Mouse (Mus musculus) hindbrain, embryonic 15.5 days (tissue): ENCODE data around the gene Gdpgp1. TPM values are rescaled to one million over a fixed set of nuclear protein-coding genes. Genes with fewer than 3 reads are reported as not detected.

Source experiments
- ATAC-seq: fragments of 200-750 bp; cut with Nextera tagmentation; 2 replicates; pipeline ENCODE4 v1.8.0; 2017; ENCODE audit warnings: low read depth, moderate number of reproducible peaks, moderate TSS enrichment; ENCODE audit not compliant: low FRiP score
- H3K27ac ChIP-seq: fragments of 300-500 bp; sonication (generic); replicated peaks from 2 replicates; pipeline ENCODE4 v1.5.1; 2015; ENCODE audit warnings: mild to moderate bottlenecking, inconsistent platforms
- H3K27me3 ChIP-seq: fragments of 300-500 bp; sonication (generic); 2 replicates; pipeline ENCODE4 v1.6.1; 2015; ENCODE audit warnings: control low read depth, inconsistent platforms
- H3K36me3 ChIP-seq: fragments of 300-500 bp; sonication (generic); 2 replicates; pipeline ENCODE4 v1.6.1; 2015; ENCODE audit warnings: control low read depth, inconsistent platforms
- H3K4me1 ChIP-seq: fragments of 300-500 bp; sonication (generic); replicated peaks from 2 replicates; pipeline ENCODE4 v1.6.1; 2015; ENCODE audit warnings: control low read depth, inconsistent platforms
- H3K4me2 ChIP-seq: fragments of 300-500 bp; sonication (generic); 2 replicates; pipeline ENCODE4 v1.6.1; 2015; ENCODE audit warnings: moderate library complexity, mild to moderate bottlenecking, inconsistent platforms
- H3K4me3 ChIP-seq: fragments of 300-500 bp; sonication (generic); 2 replicates; pipeline ENCODE4 v1.5.1; 2015; ENCODE audit warnings: mild to moderate bottlenecking, inconsistent platforms
- H3K9ac ChIP-seq: fragments of 300-500 bp; sonication (generic); 2 replicates; pipeline ENCODE4 v1.6.1; 2015; ENCODE audit warnings: inconsistent platforms
- H3K9me3 ChIP-seq: fragments of 300-500 bp; sonication (generic); 2 replicates; pipeline ENCODE4 v1.6.1; 2016; ENCODE audit warnings: control low read depth, inconsistent platforms
- WGBS: fragments of 180-500 bp; shearing (Covaris S2); methylation state at CpG from one replicate; pipeline ENCODE4 v1.1.7; 2015; 5-methylcytosine and 5-hydroxymethylcytosine counted together
- polyA plus RNA-seq: library from polyadenylated mRNA; unstranded; fragments of >200 nt; fragmentation: Nextera tagmentation; extraction: Ambion mirVana; gene quantifications from 2 replicates; pipeline ENCODE4 v1.2.1, GENCODE M21; 2015

Gdpgp1 gene
- polyA plus RNA-seq, 1 experiment from 2014 or later, result 4.6 TPM

DNA sequence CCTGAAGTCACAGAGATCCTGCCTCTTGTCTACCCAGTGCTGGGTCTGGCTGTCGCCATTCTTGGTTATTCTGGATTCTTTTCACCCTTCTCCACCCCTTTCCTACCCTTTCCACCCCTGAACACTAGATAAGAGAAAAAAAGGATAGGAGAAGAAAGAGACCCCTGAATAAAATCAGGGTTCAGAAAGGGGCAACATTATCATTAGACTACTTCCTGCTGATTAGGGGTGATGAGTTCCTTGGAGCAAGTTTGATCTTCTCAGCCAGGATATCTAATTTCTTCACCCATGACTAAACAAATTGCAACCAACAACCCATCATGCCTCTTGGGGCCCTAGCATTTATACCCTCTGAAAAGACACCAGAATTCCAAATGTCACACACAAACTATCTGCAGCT lies 35.1 kb downstream of the Gdpgp1 start:
- H3K9me3 ChIP-seq, result no peaks in the 10 kb centered on the region
- no peak overlapping the region for H3K4me2 ChIP-seq
- 78% methylated on average over 1 of the region's 1 CpGs for WGBS
- H3K36me3 ChIP-seq, result peaks cover 39% of the 10 kb centered on the region
- H3K4me3 ChIP-seq, result no peak overlapping the region
- no peaks in the 10 kb centered on the region for H3K27me3 ChIP-seq
- peaks cover 29% of the 10 kb centered on the region for H3K4me1 ChIP-seq
- ATAC-seq, result no peak
- H3K9ac ChIP-seq, result no peak overlapping the region
- no peak overlapping the region for H3K27ac ChIP-seq

DNA sequence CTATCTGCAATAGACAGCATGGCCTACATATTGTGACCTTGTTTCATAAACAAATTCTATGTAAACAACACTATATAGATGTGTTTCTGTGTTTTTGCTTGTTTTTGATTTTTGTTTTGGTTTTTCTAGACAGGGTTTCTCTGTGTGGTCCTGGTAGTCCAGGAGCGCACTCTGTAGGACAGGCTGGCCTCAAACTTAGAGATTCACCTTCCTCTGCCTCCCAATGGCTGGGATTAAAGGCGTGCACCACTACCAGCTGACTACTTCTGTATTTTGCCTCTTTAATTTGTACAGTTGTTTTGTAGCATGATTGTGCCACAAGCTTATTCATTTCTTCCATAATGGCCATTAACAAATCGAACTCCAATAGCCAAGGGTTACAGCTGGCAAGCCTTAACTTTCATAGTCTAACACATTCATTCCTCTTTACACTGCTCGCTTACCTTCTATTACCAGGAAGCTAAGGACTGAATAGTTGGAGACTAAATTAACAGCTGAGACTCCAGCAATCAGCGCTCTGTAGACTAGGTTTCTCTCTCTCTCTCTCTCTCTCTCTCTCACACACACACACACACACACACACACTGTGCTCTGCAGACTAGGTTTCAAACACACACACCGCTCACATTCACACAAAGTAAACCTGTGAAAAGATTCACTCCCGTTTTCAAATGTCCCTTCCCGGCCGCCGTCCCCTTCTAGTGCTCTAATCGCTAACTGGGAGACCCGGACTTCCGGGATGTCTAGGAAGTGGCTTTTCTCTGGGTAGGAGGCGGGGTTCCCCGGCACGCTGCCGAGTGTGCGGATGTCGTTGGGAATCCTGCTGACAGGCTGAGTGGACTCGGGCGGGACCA lies 36.5 kb downstream of the Gdpgp1 start, which contains the start of gene Vps33b:
Vps33b (plus strand) TSS at position 753 of the 854 bp plus-strand sequence.
- peak within 1 kb of the TSS; percentile 87 for H3K9ac ChIP-seq
- no peaks in the 10 kb centered on the region for H3K9me3 ChIP-seq
- peak; percentile 92 for ATAC-seq
- H3K4me1 ChIP-seq, result peaks cover 24% of the 10 kb centered on the region
- H3K4me3 ChIP-seq, result peak within 1 kb of the TSS; percentile 69
- peak within 1 kb of the TSS; percentile 79 for H3K4me2 ChIP-seq
- H3K36me3 ChIP-seq, result peaks cover 47% of the 10 kb centered on the region
- WGBS, result 4% methylated on average over 21 of the region's 21 CpGs
- no peaks in the 10 kb centered on the region for H3K27me3 ChIP-seq
- H3K27ac ChIP-seq, result peak within 1 kb of the TSS; percentile 69

DNA sequence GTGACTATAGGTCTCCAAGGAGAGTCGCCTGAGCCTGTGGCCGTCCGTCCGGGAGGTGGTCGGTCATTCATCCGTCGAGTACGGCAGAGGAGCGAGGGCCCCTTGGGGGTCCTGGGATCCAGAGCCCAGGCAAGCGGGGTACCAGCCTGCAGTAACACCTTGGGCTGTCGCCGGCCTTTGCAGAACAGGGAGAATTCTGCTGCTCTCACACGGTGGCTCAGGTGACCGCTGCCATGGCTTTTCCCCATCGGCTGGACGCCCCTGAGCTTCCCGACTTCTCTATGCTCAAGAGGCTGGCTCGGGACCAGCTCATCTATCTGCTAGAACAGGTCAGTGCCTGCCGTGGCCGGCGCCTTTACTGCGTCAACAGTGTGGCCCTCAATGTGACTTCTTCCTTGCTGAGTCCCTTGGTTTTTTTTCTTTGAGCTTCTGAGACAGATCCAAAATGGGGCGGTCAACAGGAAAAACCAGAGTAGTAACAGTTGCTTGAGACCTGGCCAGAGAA lies 37.1 kb downstream of the Gdpgp1 start:
- peak; percentile 79 for ATAC-seq
- H3K27ac ChIP-seq, result peak overlapping the region; percentile 69
- no peaks in the 10 kb centered on the region; the same call in 1 of the 2 replicates for H3K9me3 ChIP-seq
- H3K36me3 ChIP-seq, result peaks cover 48% of the 10 kb centered on the region
- peak overlapping the region; percentile 87 for H3K9ac ChIP-seq
- peak overlapping the region; percentile 69 for H3K4me3 ChIP-seq
- peaks cover 24% of the 10 kb centered on the region for H3K4me1 ChIP-seq
- H3K27me3 ChIP-seq, result no peaks in the 10 kb centered on the region
- WGBS, result under 1% methylated on average over 23 of the region's 23 CpGs
- peak overlapping the region; percentile 79 for H3K4me2 ChIP-seq

DNA sequence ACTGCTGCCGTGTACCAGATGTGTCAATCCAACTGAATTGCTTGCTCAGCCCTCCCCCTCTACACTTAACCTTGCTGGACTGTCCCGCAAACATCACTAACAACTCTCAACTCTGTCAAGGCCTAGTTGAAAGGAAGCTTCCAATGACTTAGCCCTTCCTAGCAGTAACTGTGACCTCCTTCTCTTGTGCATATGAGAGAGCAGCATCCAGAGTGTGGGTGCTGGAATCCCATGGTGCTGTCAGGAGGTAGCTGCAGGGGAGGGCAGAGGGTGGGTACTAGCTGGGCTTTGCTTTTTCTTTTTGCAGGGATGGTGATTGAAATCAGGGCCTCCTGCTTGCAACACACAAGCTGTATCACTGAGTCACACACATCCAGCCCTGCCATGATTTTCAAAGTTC lies 40.8 kb downstream of the Gdpgp1 start:
- Histone ChIP-seq H3K4me2 (no peak overlapping the region), H3K27me3 (no peaks in the 10 kb centered on the region), H3K27ac (no peak overlapping the region), H3K4me1 (peaks cover 22% of the 10 kb centered on the region), H3K36me3 (peaks cover 57% of the 10 kb centered on the region), H3K4me3 (no peak overlapping the region), H3K9me3 (no peaks in the 10 kb centered on the region; the same call in 1 of the 2 replicates), H3K9ac (no peak overlapping the region)
- ATAC-seq, result no peak
- WGBS, result 98% methylated on average over 2 of the region's 2 CpGs

DNA sequence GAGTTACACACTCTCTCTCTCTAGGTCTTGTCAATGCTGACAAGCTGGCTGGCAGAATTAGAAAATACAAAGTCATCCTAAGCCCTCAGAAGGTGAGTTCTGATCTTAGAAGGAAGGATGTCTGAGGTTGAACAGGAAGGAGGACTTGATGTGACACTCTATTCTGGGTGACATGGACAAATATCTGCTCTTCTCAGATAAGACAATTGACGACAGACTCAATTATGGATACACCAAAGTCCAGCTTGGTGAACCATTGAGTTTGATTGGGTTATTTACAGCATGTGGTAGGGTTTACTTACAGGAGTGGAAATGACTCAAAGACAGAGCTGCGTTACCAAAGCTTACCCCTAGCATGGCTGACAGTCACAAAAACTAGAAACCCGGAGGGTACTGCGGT lies 43.7 kb downstream of the Gdpgp1 start:
- 100% methylated on average over 4 of the region's 4 CpGs for WGBS
- Histone ChIP-seq H3K4me2 (no peak overlapping the region), H3K4me1 (peaks cover under 1% of the 10 kb centered on the region; the same call in 1 of the 2 replicates), H3K4me3 (no peak overlapping the region), H3K36me3 (peaks cover 79% of the 10 kb centered on the region), H3K27me3 (no peaks in the 10 kb centered on the region), H3K9me3 (no peaks in the 10 kb centered on the region; the same call in 1 of the 2 replicates), H3K27ac (no peak overlapping the region), H3K9ac (no peak overlapping the region)
- ATAC-seq, result no peak

DNA sequence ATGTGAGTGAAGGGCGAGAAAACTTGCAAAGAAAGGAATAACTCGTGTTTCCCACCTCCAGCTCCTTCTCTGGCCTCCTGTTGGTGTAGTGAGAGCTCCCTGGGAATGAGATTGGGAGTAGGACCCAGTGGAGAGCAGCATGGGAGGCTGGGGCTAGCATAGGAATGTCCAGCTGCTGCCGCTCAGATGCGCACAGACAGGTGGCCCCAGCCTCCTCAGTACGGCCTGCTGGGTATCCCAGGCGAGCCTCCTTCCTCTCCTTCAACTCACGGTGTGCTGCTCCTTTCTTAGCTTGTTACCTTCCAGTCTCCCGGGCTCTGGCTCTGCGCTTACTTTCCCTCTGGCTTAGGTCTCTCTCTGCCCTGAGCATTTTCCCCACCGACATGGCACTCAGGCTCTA lies 47.4 kb downstream of the Gdpgp1 start:
- no peak for ATAC-seq
- WGBS, result 89% methylated on average over 10 of the region's 10 CpGs
- no peaks in the 10 kb centered on the region for H3K9me3 ChIP-seq
- no peak overlapping the region for H3K9ac ChIP-seq
- no peaks in the 10 kb centered on the region for H3K4me1 ChIP-seq
- peaks cover 75% of the 10 kb centered on the region for H3K36me3 ChIP-seq
- no peak overlapping the region for H3K27ac ChIP-seq
- H3K27me3 ChIP-seq, result no peaks in the 10 kb centered on the region
- no peak overlapping the region for H3K4me2 ChIP-seq
- no peak overlapping the region for H3K4me3 ChIP-seq

DNA sequence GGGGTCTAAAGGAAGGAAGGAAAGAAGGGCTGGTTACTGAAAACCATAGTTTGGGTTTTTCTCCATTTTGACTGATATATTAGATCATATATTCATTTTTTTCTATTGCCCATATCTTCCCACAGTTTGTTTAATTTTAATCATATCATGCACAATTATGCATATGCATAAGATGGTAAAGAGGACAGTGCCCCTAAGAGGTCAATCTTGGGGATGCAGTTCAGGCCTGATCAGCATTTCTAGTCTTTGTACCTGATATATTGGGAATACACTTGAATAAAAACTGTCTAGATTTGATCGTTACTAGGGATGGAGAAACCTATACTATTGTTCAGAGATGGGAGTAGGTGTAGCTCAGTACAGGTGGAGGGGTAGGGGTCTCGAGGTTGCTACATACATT lies 48.3 kb downstream of the Gdpgp1 start:
- peaks cover 76% of the 10 kb centered on the region for H3K36me3 ChIP-seq
- no peaks in the 10 kb centered on the region for H3K9me3 ChIP-seq
- H3K4me1 ChIP-seq, result no peaks in the 10 kb centered on the region
- no peak overlapping the region for H3K27ac ChIP-seq
- H3K4me2 ChIP-seq, result no peak overlapping the region
- H3K27me3 ChIP-seq, result no peaks in the 10 kb centered on the region
- no peak overlapping the region for H3K4me3 ChIP-seq
- no peak for ATAC-seq
- 90% methylated on average over 2 of the region's 2 CpGs for WGBS
- no peak overlapping the region for H3K9ac ChIP-seq

DNA sequence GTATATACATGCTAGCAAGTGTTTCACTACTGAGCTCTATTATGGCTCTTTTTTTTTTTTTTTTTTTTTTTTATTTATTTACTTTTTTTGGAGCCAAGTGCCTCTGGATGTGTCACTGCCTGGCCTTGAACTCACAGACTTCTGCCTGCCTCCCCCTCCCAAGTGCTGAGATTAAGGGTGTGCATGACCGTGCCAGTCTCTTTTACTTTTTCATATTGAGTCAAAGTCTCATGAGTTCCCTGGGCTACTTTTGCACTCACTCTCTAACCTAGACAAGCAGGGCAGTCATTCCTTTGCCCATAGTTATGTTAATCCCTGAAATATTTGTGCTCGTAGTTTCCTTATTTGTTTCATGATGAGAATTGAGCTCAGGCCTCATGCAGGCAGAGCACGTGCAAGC lies 49.0 kb downstream of the Gdpgp1 start:
- no peak for ATAC-seq
- 87% methylated on average over 3 of the region's 3 CpGs for WGBS
- Histone ChIP-seq H3K27me3 (no peaks in the 10 kb centered on the region), H3K36me3 (peaks cover 76% of the 10 kb centered on the region), H3K9me3 (no peaks in the 10 kb centered on the region), H3K27ac (no peak overlapping the region), H3K4me3 (no peak overlapping the region), H3K4me1 (no peaks in the 10 kb centered on the region), H3K9ac (no peak overlapping the region), H3K4me2 (no peak overlapping the region)

DNA sequence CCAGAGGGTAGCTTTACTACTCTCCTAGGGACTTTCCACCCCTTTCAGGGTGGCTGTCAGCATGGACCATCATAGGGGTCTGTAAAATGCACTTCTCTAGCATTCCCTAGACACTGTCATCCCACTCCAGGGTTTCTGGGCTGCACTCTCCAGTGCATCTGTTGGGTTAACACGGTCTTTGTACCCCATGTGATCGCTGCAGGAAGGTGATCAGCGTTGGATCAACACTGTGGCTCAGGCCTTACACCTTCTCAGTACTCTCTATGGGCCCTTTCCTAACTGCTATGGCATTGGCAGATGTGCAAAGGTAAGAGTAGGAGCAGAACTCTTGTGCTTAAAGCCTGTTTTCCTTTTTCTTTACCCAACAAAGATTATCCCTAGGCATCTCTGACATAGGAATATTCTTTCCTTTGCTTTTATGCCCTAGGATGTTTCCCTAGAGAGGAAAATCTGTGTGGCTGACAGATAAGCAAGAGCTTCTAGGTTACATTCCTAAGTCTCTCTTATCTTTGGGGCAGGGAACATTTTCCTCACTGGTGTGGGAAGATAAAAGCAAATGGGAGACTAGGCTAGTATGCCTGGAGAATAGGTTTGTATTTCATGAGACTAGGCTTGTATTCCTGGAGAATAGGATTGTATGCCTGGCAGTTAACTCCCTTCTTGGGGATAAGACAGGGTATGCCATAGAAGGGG lies 50.7 kb downstream of the Gdpgp1 start:
- no peak overlapping the region for H3K4me2 ChIP-seq
- no peaks in the 10 kb centered on the region for H3K9me3 ChIP-seq
- no peak overlapping the region for H3K4me3 ChIP-seq
- H3K36me3 ChIP-seq, result peaks cover 77% of the 10 kb centered on the region
- no peak overlapping the region for H3K9ac ChIP-seq
- ATAC-seq, result no peak
- no peaks in the 10 kb centered on the region for H3K4me1 ChIP-seq
- H3K27me3 ChIP-seq, result no peaks in the 10 kb centered on the region
- WGBS, result 94% methylated on average over 3 of the region's 3 CpGs
- no peak overlapping the region for H3K27ac ChIP-seq

DNA sequence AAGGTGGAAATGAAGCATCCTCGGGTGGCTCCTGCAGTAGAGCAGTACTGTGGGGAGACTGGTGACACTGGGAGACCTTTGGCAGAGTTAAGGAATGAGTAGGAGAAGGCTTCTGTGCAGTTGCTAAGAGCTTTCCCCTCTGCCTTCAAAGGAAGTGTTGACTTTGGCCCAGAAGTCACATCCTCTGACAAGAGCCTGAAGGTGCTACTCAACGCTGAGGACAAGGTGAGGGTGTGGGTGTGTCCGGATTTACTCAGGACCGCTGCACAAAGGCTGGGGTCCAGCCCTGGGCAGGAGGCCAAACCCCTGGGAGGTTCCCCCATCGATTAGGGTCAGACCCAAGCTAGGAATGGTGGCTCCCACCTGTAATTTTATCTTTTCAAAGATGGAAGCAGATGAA lies 51.7 kb downstream of the Gdpgp1 start:
- Histone ChIP-seq H3K9ac (no peak overlapping the region), H3K9me3 (no peaks in the 10 kb centered on the region), H3K4me2 (no peak overlapping the region), H3K27me3 (no peaks in the 10 kb centered on the region), H3K27ac (no peak overlapping the region), H3K36me3 (peaks cover 75% of the 10 kb centered on the region), H3K4me1 (no peaks in the 10 kb centered on the region), H3K4me3 (no peak overlapping the region)
- 96% methylated on average over 5 of the region's 5 CpGs for WGBS
- ATAC-seq, result no peak

DNA sequence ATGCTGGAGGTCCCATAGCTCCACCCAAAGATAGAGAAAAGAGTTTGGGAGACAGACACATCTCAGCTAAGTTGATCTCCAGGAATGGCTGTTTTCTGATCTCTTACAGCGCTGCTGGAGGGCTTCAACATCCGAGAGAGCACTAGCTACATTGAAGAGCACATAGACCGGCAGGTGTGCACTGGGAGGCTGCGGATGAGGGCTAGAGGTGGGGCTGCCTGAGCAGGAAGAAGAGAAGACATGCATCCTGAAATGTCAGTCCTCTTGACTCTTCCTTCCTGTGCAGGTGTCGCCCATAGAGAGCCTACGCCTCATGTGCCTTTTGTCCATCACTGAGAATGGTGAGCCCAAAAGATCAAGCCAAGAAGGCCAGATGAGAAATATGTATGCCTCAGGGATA lies 53.1 kb downstream of the Gdpgp1 start:
- peaks cover 76% of the 10 kb centered on the region for H3K36me3 ChIP-seq
- H3K4me3 ChIP-seq, result no peak overlapping the region
- no peak overlapping the region for H3K9ac ChIP-seq
- WGBS, result 95% methylated on average over 6 of the region's 6 CpGs
- H3K4me1 ChIP-seq, result no peaks in the 10 kb centered on the region
- no peak overlapping the region for H3K27ac ChIP-seq
- no peak overlapping the region for H3K4me2 ChIP-seq
- no peak for ATAC-seq
- H3K27me3 ChIP-seq, result no peaks in the 10 kb centered on the region
- no peaks in the 10 kb centered on the region for H3K9me3 ChIP-seq

DNA sequence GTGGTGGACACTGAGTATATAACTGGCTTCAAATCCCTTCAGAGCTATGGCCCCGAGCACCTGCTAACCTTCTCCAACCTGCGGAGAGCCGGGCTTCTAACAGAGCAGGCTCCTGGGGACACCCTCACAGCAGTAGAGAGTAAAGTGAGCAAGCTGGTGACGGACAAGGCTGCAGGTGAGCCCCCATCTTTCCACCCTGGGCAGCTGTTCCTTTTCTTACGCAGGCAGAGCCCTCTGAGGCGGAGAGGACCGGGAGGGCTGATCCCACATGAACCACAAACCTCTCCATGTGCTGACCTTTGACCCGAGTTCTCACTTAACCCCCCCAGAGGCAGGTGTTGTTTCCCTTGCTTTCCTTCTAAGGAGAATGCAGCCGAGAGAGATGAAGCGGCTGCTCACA lies 55.1 kb downstream of the Gdpgp1 start:
- no peak for ATAC-seq

More for the DNA sequence above, 55.1 kb downstream of the Gdpgp1 start:
- no peak overlapping the region for H3K27ac ChIP-seq
- H3K4me2 ChIP-seq, result no peak overlapping the region
- 87% methylated on average over 10 of the region's 10 CpGs for WGBS
- no peaks in the 10 kb centered on the region for H3K4me1 ChIP-seq
- H3K36me3 ChIP-seq, result peaks cover 81% of the 10 kb centered on the region
- no peaks in the 10 kb centered on the region for H3K27me3 ChIP-seq
- no peak overlapping the region for H3K9ac ChIP-seq
- H3K4me3 ChIP-seq, result no peak overlapping the region
- H3K9me3 ChIP-seq, result no peaks in the 10 kb centered on the region
